Mouse (Mus musculus): ENCODE data around the gene Tbc1d22b. TPM values are rescaled to one million over a fixed set of nuclear protein-coding genes. Genes with fewer than 3 reads are reported as not detected.
"Not testable (repeated sequence)": the region's sequence is repeated elsewhere in the genome, so short reads cannot be mapped to it uniquely, and the experiment has no call there.

Tbc1d22b gene
- total RNA-seq, 2 experiments from 2014 or later, result 11.9 to 12.5 TPM

- no peak for DNase-seq
- intact Hi-C loops (cut with DNase I), result no loop called here
Observed at GRCm38 (mm10) chr17:29585446-29585845, 35.9 kb downstream of the Tbc1d22b start.

- intact Hi-C loops (cut with DNase I), result no loop called here
Observed at GRCm38 (mm10) chr17:29586921-29587320, 37.3 kb downstream of the Tbc1d22b start.

GRCm38 (mm10) chr17:29589221-29589898 lies 39.8 kb downstream of the Tbc1d22b start:
- DNase-seq, result no peak
- intact Hi-C loops (cut with DNase I), result no loop called here

More at GRCm38 (mm10) chr17:29586921-29587320, 37.3 kb downstream of the Tbc1d22b start:
- DNase-seq, result no peak

- DNase-seq, result no peak
- intact Hi-C loops (cut with DNase I), result no loop called here
Observed at GRCm38 (mm10) chr17:29595891-29596770, 46.5 kb downstream of the Tbc1d22b start.

- DNase-seq, result no peak
- intact Hi-C loops (cut with DNase I), result no loop called here
Observed at GRCm38 (mm10) chr17:29596771-29597132, 47.2 kb downstream of the Tbc1d22b start.

- intact Hi-C loops (cut with DNase I), result no loop called here
- no peak for DNase-seq
Observed at GRCm38 (mm10) chr17:29599051-29599450, 49.5 kb downstream of the Tbc1d22b start.

- DNase-seq, result no peak
Observed at GRCm38 (mm10) chr17:29599537-29599936, 50.0 kb downstream of the Tbc1d22b start.

GRCm38 (mm10) chr17:29601391-29601790 lies 51.8 kb downstream of the Tbc1d22b start:
- DNase-seq, result no peak
- intact Hi-C loops (cut with DNase I), result loop anchor here (5.0 kb wide), 1 partner anchor 171 kb away; no protein-coding TSS in a partner anchor

More at GRCm38 (mm10) chr17:29599537-29599936, 50.0 kb downstream of the Tbc1d22b start:
- intact Hi-C loops (cut with DNase I), result no loop called here

- peak; percentile 79 to 91 for DNase-seq
- intact Hi-C loops (cut with DNase I), result loop anchor here (1.0 to 5.0 kb wide), 2 partner anchors 169 to 280 kb away; no protein-coding TSS in a partner anchor
Observed at GRCm38 (mm10) chr17:29603283-29603682, 53.7 kb downstream of the Tbc1d22b start.

GRCm38 (mm10) chr17:29613453-29613852 lies 63.9 kb downstream of the Tbc1d22b start:
- intact Hi-C loops (cut with DNase I), result not testable (repeated sequence)

GRCm38 (mm10) chr17:29614115-29615023 lies 64.8 kb downstream of the Tbc1d22b start, which contains the start of the genes Rnf8 and Gm28043:
Gene Rnf8, plus strand, starts transcription at chr17:29614790.
Gene Gm28043, plus strand, starts transcription at chr17:29614876.
- DNase-seq, result peak; percentile 93 to 94
- intact Hi-C loops (cut with DNase I), result loop anchor here (2.0 to 5.0 kb wide), 2 partner anchors 46 to 103 kb away; partner anchors contain the start of genes Ccdc167 and Cmtr1

More at GRCm38 (mm10) chr17:29613453-29613852, 63.9 kb downstream of the Tbc1d22b start:
- not testable (repeated sequence) for DNase-seq

GRCm38 (mm10) chr17:29615024-29615551 lies 65.5 kb downstream of the Tbc1d22b start:
- DNase-seq, result no peak
- intact Hi-C loops (cut with DNase I), result loop anchor here (2.0 to 5.0 kb wide), 2 partner anchors 46 to 102 kb away; partner anchors contain the start of genes Ccdc167 and Cmtr1

GRCm38 (mm10) chr17:29615616-29616015 lies 66.0 kb downstream of the Tbc1d22b start:
- intact Hi-C loops (cut with DNase I), result loop anchor here (2.0 to 5.0 kb wide), 2 partner anchors 45 to 102 kb away; partner anchors contain the start of genes Ccdc167 and Cmtr1
- no peak for DNase-seq

- intact Hi-C loops (cut with DNase I), result loop anchor here (5.0 kb wide), 1 partner anchor 98 kb away; the partner anchor contains the start of gene Ccdc167
- DNase-seq, result no peak
Observed at GRCm38 (mm10) chr17:29619231-29619630, 69.6 kb downstream of the Tbc1d22b start.

GRCm38 (mm10) chr17:29623488-29623887 lies 73.9 kb downstream of the Tbc1d22b start:
- no peak for DNase-seq
- intact Hi-C loops (cut with DNase I), result no loop called here

GRCm38 (mm10) chr17:29627285-29627684 lies 77.7 kb downstream of the Tbc1d22b start:
- intact Hi-C loops (cut with DNase I), result no loop called here
- no peak for DNase-seq

GRCm38 (mm10) chr17:29628946-29629345 lies 79.4 kb downstream of the Tbc1d22b start:
- DNase-seq, result no peak
- intact Hi-C loops (cut with DNase I), result no loop called here

- DNase-seq, result no peak
- intact Hi-C loops (cut with DNase I), result no loop called here
Observed at GRCm38 (mm10) chr17:29629620-29630019, 80.0 kb downstream of the Tbc1d22b start.

- intact Hi-C loops (cut with DNase I), result no loop called here
- no peak for DNase-seq
Observed at GRCm38 (mm10) chr17:29632312-29632711, 82.7 kb downstream of the Tbc1d22b start.
